Mouse (Mus musculus): Measurements from ENCODE around the gene Speer4f2. TPM values are rescaled to one million over a fixed set of nuclear protein-coding genes. Genes with fewer than 3 reads are reported as not detected.

Gene Speer4f2
- total RNA-seq, 2 experiments from 2014 or later = not detected

Other genes with a start within 250 kb of the Speer4f2 start
- not detected in 2 replicates for gene Speer4f1, start 102.9 kb downstream of the Speer4f2 start, total RNA-seq (2015)
- gene Speer4f1, start 102.9 kb downstream of the Speer4f2 start, total RNA-seq (2017) = not detected in 2 replicates
- not detected in 2 replicates for gene Sema3c, start 201.1 kb downstream of the Speer4f2 start, total RNA-seq (2015)
- not detected in 2 replicates for gene Sema3c, start 201.1 kb downstream of the Speer4f2 start, total RNA-seq (2017)

Measured in megakaryocyte, adult 5-6 weeks (primary cell).